Mouse (Mus musculus): Measurements from ENCODE around the gene Fcf1. TPM values are rescaled to one million over a fixed set of nuclear protein-coding genes. Genes with fewer than 3 reads are reported as not detected.

The Fcf1 gene
- polyA plus RNA-seq, 1 experiment from 2014 or later, result 118 TPM

DNA sequence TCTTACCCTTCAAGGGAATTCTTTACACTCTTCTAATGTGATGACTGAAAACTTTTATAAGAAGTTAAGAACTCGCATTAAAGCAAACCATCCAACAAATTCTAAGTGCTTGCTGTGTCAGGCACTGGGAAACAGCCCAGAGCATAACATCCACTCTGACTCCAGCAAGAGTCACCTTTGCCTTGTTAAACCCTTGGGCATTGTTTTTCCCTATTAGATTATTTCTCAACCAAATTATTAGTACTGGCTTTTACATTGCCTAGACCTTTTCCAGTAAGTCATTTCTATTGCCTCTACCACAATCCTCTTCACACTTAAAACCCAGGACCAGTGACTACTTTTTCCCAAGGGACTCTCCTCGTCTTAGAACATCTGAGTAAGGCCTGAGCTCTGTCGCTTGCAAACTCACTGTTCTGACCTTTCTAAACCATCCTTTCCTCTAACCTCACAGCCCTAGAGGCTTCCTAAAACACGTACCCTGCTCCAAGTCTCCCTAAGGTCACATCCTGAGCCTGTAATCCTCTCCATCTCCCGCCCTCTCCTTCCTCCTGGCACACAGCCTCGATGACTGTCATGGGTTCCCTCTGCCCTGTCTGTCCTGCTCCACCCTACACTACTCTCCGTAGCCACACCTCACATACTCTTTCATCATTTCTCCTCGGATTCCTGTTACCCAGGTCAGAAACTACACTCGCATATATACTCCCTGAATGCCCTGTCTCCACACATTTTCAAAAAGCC is 25.7 kb upstream of the Fcf1 start:
- WGBS, result 89% methylated on average over 9 of the region's 9 CpGs
- H3K4me1 ChIP-seq (replicated peaks), result no peaks in the 10 kb centered on the region
- no peak overlapping the region for H3K4me2 ChIP-seq
- H3K27ac ChIP-seq (replicated peaks), result no peak overlapping the region
- no peak for ATAC-seq (ENCODE audit: low read depth)
- H3K9me3 ChIP-seq, result no peaks in the 10 kb centered on the region
- no peak overlapping the region for H3K9ac ChIP-seq
- H3K36me3 ChIP-seq, result peaks cover 79% of the 10 kb centered on the region
- H3K27me3 ChIP-seq, result no peaks in the 10 kb centered on the region
- no peak overlapping the region for H3K4me3 ChIP-seq

DNA sequence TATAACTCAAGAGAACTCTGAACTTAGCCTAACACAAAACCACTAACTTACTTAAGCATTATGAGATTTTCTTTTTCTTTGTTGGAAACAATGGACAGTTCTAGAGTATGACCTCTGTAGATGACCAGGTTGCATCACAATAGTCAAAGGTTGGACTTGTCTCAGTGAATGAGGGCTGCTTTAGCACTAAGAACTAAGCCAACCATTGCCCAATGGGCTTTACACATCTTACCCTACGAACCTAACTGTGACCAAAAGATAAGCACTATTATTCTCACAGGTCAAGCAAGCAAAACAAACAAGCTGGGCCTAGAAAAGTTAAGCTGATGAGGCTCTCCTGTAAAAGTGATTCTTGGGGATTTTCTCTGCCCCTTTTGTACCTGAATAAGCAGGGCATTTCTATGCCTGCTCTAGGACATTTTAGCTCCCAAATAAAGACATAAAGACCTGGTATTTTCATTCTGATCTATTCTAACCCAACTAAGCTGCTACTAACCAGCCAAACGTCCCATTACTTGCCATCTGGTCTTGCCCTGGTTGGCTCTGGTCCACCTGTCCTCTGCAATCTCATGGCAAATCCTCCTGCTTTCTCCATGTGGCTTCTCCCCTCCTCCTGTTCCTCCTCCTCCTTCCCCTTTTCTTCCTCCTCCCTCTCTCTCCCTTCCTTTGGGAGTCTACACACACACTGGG is 22.7 kb upstream of the Fcf1 start:
- WGBS, result 82% methylated on average over 2 of the region's 2 CpGs
- no peak overlapping the region for H3K4me2 ChIP-seq
- H3K9ac ChIP-seq, result no peak overlapping the region
- H3K4me1 ChIP-seq (replicated peaks), result no peaks in the 10 kb centered on the region
- H3K4me3 ChIP-seq, result no peak overlapping the region
- ATAC-seq (ENCODE audit: low read depth), result no peak
- peaks cover 60% of the 10 kb centered on the region for H3K36me3 ChIP-seq
- no peaks in the 10 kb centered on the region for H3K9me3 ChIP-seq
- no peak overlapping the region for H3K27ac ChIP-seq (replicated peaks)
- no peaks in the 10 kb centered on the region for H3K27me3 ChIP-seq

DNA sequence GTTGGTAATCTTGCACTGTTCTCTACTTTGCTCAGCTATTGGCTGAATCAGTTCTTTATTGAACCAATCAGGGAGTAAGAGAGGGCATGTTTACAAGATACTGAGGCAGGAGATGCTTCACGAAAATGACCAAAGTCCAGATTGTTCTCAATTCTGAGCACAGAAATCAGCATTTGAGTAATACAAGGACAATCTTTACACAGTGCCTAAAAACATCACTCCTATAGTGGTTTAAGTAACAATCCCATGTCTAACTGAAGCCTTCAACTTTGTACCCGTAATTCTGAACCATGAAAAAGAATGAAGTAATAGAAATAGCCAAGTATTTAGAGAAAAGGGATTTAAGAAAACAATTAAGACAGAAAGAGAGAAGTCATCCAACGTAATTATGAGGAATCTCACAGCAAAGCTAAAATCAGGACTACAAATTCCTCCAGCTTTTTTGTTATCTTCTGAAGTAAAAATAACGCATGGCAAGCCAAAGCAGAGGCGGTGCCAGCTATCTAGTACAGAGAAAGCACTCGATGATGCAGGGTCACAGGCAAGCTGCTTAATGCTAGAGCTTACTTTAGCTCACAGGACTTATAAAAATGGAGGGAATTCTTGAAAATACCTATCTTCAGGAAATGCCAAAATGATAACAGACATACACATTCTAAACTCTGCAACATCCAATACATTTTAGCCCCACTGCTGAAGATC is 22.0 kb upstream of the Fcf1 start:
- no peak overlapping the region for H3K27ac ChIP-seq (replicated peaks)
- peaks cover 55% of the 10 kb centered on the region for H3K36me3 ChIP-seq
- H3K27me3 ChIP-seq, result no peaks in the 10 kb centered on the region
- WGBS, result 92% methylated on average over 6 of the region's 6 CpGs
- H3K9me3 ChIP-seq, result no peaks in the 10 kb centered on the region
- H3K4me3 ChIP-seq, result no peak overlapping the region
- no peak overlapping the region for H3K9ac ChIP-seq
- H3K4me2 ChIP-seq, result no peak overlapping the region
- no peak for ATAC-seq (ENCODE audit: low read depth)
- H3K4me1 ChIP-seq (replicated peaks), result no peaks in the 10 kb centered on the region

DNA sequence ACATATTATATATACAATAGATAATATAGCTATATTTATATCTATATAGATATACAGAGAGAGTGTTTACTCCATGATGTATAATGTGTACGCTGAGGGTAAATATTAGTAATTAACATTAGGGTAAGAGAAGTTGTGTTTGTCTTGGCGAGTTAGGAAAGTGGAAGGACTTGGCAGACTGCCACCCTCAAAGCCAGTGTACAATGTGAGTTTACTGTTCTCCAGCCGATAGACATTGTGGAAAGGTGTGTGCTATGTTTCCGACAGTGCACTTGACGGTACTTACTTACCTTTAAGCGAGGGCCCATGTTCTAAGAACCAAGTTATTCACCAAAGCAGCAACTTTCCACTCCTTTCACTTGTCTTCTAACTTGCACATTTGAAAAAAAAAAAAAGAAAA is 19.9 kb upstream of the Fcf1 start:
- Histone ChIP-seq H3K27me3 (no peaks in the 10 kb centered on the region), H3K36me3 (peaks cover 50% of the 10 kb centered on the region), H3K4me1 (replicated peaks) (no peaks in the 10 kb centered on the region), H3K4me2 (no peak overlapping the region), H3K4me3 (no peak overlapping the region), H3K9ac (no peak overlapping the region), H3K27ac (replicated peaks) (no peak overlapping the region), H3K9me3 (no peaks in the 10 kb centered on the region)
- WGBS, result 92% methylated on average over 6 of the region's 6 CpGs
- ATAC-seq (ENCODE audit: low read depth), result no peak

DNA sequence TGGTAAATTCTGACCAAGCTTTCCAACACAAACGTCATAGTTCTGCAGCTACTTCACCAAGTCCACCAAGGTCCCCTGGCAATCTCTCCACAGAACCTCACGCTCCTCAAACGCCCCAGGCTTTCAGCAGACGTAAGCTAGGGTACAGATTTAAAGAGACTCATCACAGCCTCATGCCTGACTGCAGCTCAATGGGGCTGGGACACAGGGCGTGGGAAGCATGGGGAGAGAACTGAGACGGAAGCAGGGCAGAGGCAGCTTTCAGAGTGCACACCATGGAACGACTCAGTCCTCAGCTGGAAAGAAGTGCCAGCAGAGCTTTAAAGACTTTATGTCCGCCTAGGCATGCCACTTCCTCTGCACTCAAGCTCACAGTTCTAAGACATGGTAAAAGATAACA is 19.2 kb upstream of the Fcf1 start:
- H3K36me3 ChIP-seq, result peaks cover 54% of the 10 kb centered on the region
- H3K4me3 ChIP-seq, result no peak overlapping the region
- no peak for ATAC-seq (ENCODE audit: low read depth)
- no peaks in the 10 kb centered on the region for H3K4me1 ChIP-seq (replicated peaks)
- no peak overlapping the region for H3K27ac ChIP-seq (replicated peaks)
- no peak overlapping the region for H3K9ac ChIP-seq
- H3K9me3 ChIP-seq, result no peaks in the 10 kb centered on the region
- no peak overlapping the region for H3K4me2 ChIP-seq
- no peaks in the 10 kb centered on the region for H3K27me3 ChIP-seq
- WGBS, result 60% methylated on average over 8 of the region's 8 CpGs

DNA sequence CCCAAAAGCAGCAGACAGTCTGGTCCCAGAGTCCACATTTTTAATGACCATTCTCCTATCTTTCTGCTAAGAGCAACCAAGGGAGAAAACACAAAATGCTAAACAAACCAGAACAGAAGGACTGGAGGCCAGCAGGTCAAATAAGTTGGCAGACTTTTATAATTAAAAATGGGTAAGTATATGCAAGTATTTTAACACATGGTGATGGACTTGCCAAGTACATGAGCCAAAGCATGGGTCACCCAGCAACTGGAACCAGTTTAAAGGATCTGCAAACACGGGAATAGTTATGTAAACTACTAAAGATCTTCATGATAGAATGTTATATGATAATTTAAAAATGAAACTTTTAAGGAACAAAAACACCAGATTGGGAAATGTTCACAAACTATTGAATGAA is 18.3 kb upstream of the Fcf1 start:
- no peaks in the 10 kb centered on the region for H3K4me1 ChIP-seq (replicated peaks)
- no peak for ATAC-seq (ENCODE audit: low read depth)
- no peak overlapping the region for H3K4me2 ChIP-seq
- H3K36me3 ChIP-seq, result peaks cover 47% of the 10 kb centered on the region
- no peaks in the 10 kb centered on the region for H3K27me3 ChIP-seq
- H3K4me3 ChIP-seq, result no peak overlapping the region
- H3K27ac ChIP-seq (replicated peaks), result no peak overlapping the region
- no peaks in the 10 kb centered on the region for H3K9me3 ChIP-seq
- 83% methylated on average over 1 of the region's 1 CpGs for WGBS
- no peak overlapping the region for H3K9ac ChIP-seq

DNA sequence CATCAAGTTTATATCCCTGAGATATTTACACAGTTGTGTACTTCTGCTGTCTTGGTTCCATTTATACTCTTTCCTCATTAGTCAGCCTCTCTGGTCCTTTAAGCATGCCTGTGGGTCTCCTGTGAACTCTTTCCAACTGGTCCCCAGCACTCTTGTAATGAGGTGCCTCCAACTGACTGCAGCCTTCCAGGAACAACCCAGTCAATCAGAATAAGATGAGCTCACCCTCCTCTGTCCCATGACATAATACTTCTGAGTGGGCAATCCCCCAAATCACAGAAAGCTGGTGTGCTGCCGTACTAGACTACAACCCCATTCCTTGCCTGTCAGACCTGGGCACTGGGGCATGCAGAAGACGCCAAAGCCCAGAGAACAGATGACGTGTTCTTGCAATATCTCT is 14.4 kb upstream of the Fcf1 start:
- Histone ChIP-seq H3K4me1 (replicated peaks) (no peaks in the 10 kb centered on the region), H3K9me3 (no peaks in the 10 kb centered on the region), H3K4me2 (no peak overlapping the region), H3K27me3 (no peaks in the 10 kb centered on the region), H3K9ac (no peak overlapping the region), H3K27ac (replicated peaks) (no peak overlapping the region), H3K4me3 (no peak overlapping the region), H3K36me3 (peaks cover 35% of the 10 kb centered on the region)
- no peak for ATAC-seq (ENCODE audit: low read depth)
- 97% methylated on average over 3 of the region's 3 CpGs for WGBS

DNA sequence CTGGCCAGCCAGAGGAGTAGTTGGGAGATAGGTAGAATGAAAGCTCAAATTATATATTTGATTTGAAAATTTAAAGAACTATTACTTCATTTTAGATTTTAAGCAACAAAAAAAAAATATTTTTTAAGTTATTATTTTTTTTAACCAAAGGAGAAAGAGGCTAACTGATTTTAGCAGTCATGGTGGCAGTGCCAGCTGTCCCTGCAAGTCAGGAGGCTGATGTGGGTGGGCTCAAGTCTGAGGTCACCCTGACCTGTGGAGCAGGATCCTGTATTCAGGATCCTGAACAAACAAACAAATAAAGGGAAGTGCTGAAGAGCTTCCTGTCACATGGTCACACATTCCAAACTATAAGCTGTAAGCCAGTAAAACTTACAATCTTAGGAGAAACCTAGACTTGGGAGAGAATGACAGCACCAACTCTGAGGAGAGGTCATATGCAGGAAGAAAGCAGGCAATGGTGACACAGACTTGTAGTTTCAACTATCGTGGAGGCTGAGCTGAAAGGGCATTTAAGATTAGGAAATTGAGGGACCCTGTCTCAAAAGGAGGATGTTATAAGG is 11.8 kb upstream of the Fcf1 start:
- no peak overlapping the region for H3K27ac ChIP-seq (replicated peaks)
- 89% methylated on average over 1 of the region's 1 CpGs for WGBS
- H3K9ac ChIP-seq, result no peak overlapping the region
- no peak for ATAC-seq (ENCODE audit: low read depth)
- no peaks in the 10 kb centered on the region for H3K9me3 ChIP-seq
- H3K4me2 ChIP-seq, result no peak overlapping the region
- H3K4me3 ChIP-seq, result no peak overlapping the region
- no peaks in the 10 kb centered on the region for H3K27me3 ChIP-seq
- H3K36me3 ChIP-seq, result peaks cover 41% of the 10 kb centered on the region
- H3K4me1 ChIP-seq (replicated peaks), result no peaks in the 10 kb centered on the region

DNA sequence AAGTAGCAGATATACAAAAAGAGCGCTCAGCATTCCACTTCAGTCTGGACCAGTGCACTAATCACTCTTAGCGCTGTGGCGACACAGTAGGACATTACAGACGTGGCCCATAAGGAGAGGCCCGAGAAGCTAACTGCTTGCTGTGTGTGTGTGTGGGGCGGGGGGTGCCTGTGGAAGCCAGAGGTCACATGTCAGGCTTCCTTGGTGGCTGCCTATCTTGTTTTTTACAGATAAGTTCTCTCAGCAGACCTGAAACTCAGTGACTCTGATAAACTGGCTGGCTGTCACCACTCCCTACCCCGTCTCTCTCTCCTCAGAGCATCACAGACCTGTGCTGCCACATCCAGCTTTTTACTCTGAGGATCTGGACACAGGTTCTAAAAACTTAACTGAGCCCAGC is 8.1 kb upstream of the Fcf1 start:
- H3K4me1 ChIP-seq (replicated peaks), result no peaks in the 10 kb centered on the region; the same call in 1 of the 2 replicates
- no peak overlapping the region for H3K9ac ChIP-seq
- H3K9me3 ChIP-seq, result no peaks in the 10 kb centered on the region
- H3K27me3 ChIP-seq, result no peaks in the 10 kb centered on the region
- H3K4me2 ChIP-seq, result no peak overlapping the region
- H3K4me3 ChIP-seq, result no peak overlapping the region
- no peak overlapping the region for H3K27ac ChIP-seq (replicated peaks)
- no peak for ATAC-seq (ENCODE audit: low read depth)
- H3K36me3 ChIP-seq, result peaks cover 39% of the 10 kb centered on the region
- WGBS, result 84% methylated on average over 7 of the region's 7 CpGs

DNA sequence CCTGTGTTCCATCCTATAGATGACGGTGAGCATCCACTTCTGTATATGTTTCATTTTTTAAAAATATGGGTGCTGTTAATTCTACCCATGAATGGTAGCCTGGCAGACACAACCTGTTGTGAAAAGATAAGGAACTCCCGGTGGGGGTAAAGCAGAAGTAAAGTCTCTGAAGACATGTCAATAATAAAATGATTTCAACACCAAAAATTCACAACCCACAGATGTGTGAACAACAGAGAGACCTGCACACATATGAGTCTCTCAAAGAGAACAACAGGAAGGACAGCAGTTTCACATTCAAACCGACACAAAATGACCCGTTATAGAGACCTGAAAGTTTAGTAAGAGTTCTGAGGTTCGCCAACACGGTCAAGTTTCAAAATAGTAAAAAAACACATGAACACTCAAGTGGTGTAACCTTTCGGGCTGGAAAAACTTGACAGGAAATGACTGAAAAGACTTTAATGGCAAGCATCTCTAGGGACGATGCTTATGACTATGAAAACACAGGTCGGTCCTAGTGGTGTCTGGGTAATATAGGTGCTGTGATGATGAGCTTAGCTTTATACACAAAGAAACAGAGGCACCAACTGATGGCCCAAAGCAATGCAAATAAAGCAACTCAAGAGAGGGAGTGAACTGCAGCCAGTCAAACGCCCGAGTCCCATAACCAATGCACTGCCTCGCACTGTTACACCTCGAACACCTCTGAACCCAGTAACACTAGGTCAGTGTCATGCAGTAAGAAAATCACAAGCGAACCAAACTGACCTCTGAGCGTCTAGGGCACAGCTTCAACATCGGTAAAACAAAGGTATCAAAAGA is 1.7 kb upstream of the Fcf1 start:
- Histone ChIP-seq H3K4me1 (replicated peaks) (peaks cover 28% of the 10 kb centered on the region), H3K4me2 (peak overlapping the region; percentile 97), H3K9me3 (no peaks in the 10 kb centered on the region), H3K4me3 (peak overlapping the region; percentile 78), H3K9ac (peak overlapping the region; percentile 88; the same call in 1 of the 2 replicates), H3K27ac (replicated peaks) (no peak overlapping the region), H3K36me3 (peaks cover 25% of the 10 kb centered on the region), H3K27me3 (no peaks in the 10 kb centered on the region)
- no peak for ATAC-seq (ENCODE audit: low read depth)
- WGBS, result 82% methylated on average over 16 of the region's 16 CpGs

DNA sequence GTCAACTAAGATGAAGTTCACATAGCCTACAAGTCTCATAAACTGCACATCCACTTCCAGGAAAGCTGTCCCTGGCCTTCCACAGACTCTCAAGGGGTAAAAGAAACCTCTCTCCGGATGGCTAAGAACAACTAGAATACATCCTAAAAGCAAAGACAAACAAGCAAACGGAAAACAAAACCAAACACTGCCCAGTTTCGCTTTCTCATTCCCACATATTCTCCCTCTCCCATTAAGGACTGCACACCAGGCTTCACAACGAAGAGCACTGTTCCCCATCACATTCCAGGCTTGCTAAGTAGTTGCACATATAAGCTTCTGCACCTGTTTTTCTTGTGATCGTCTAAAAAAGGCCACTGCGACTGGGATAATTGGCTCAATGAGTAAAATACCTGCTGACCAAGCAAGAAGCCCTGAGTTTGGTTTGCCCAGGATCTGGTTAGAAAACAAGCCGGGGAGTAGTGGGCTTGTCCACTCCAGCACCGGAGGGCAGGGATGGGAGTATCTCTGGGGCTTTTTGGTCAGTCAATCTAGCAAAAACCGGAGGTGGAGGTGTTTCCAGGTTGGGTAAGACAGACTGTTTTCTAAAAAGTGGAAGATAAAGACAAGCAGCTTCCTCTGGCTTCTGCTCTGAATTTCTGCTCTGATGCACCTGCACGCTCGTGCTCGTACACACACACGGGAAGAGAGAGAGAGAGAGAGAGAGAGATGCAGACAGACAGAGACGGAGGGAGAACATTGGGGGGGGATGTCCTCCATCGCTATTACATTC is 855 bp upstream of the Fcf1 start:
- Histone ChIP-seq H3K4me2 (peak overlapping the region; percentile 97), H3K27me3 (no peaks in the 10 kb centered on the region), H3K27ac (replicated peaks) (peak overlapping the region; percentile 63; the same call in 1 of the 2 replicates), H3K9me3 (no peaks in the 10 kb centered on the region), H3K4me1 (replicated peaks) (peaks cover 28% of the 10 kb centered on the region), H3K36me3 (peaks cover 25% of the 10 kb centered on the region), H3K4me3 (peak overlapping the region; percentile 78), H3K9ac (peak overlapping the region; percentile 88)
- no peak for ATAC-seq (ENCODE audit: low read depth)
- WGBS, result 31% methylated on average over 15 of the region's 15 CpGs
